Mouse (Mus musculus) intestine, postnatal 0 days (tissue): ENCODE data around the gene Ly6g6c. TPM values are rescaled to one million over a fixed set of nuclear protein-coding genes. Genes with fewer than 3 reads are reported as not detected.

Source experiments
- ATAC-seq: fragments of 200-750 bp; cut with Nextera tagmentation; 2 replicates; pipeline ENCODE4 v1.8.0; 2017; ENCODE audit warnings: mild to moderate bottlenecking, moderate TSS enrichment, moderate library complexity
- H3K27ac ChIP-seq: fragments of 300-500 bp; sonication (generic); 2 replicates; pipeline ENCODE4 v1.5.1; 2014; ENCODE audit warnings: mild to moderate bottlenecking, low read depth, low read length, moderate library complexity
- H3K27me3 ChIP-seq: fragments of 300-500 bp; sonication (generic); replicated peaks from 2 replicates; pipeline ENCODE4 v1.6.1; 2014; ENCODE audit warnings: low read length, mixed read lengths; ENCODE audit not compliant: control insufficient read depth, insufficient read depth
- H3K36me3 ChIP-seq: fragments of 300-500 bp; sonication (generic); 2 replicates; pipeline ENCODE4 v1.6.1; 2014; ENCODE audit warnings: mild to moderate bottlenecking, moderate library complexity; ENCODE audit not compliant: control insufficient read depth, insufficient read depth
- H3K4me1 ChIP-seq: fragments of 300-500 bp; sonication (generic); replicated peaks from 2 replicates; pipeline ENCODE4 v1.6.1; 2014; ENCODE audit warnings: antibody characterized with exemption, low read length, mixed read lengths; ENCODE audit not compliant: control insufficient read depth, insufficient read depth
- H3K4me2 ChIP-seq: fragments of 300-500 bp; sonication (generic); replicated peaks from 2 replicates; pipeline ENCODE4 v1.6.1; 2014; ENCODE audit warnings: low read depth, mild to moderate bottlenecking, moderate library complexity
- H3K4me3 ChIP-seq: fragments of 300-500 bp; sonication (generic); 2 replicates; pipeline ENCODE4 v1.5.1; 2014; ENCODE audit warnings: low read depth, low read length
- H3K9ac ChIP-seq: fragments of 300-500 bp; sonication (generic); 2 replicates; pipeline ENCODE4 v1.6.1; 2014; ENCODE audit warnings: mild to moderate bottlenecking, low read depth, low read length
- H3K9me3 ChIP-seq: fragments of 300-500 bp; sonication (generic); 2 replicates; pipeline ENCODE4 v1.6.1; 2016; ENCODE audit warnings: mixed run types; ENCODE audit not compliant: control insufficient read depth
- CTCF ChIP-seq: sonication (generic); IDR thresholded peaks from 2 replicates; pipeline ENCODE4 v1.5.1; 2016; ENCODE audit warnings: low read depth, mild to moderate bottlenecking, control low read depth, antibody characterized with exemption, moderate library complexity
- WGBS: fragments of 180-500 bp; shearing (Covaris S2); extraction: QIAGEN DNeasy Blood & Tissue Kit; methylation state at CpG from one replicate; pipeline ENCODE4 v1.1.7; 2014; 5-methylcytosine and 5-hydroxymethylcytosine counted together
- polyA plus RNA-seq: library from polyadenylated mRNA; unstranded; fragments of >200 nt; fragmentation: Nextera tagmentation; extraction: Ambion mirVana; gene quantifications from 2 replicates; pipeline ENCODE4 v1.2.1, GENCODE M21; 2015

Gene Ly6g6c
- polyA plus RNA-seq, 1 experiment from 2014 or later: 0.12 TPM

- H3K27me3 ChIP-seq: no peaks in the 10 kb centered on the region
- peak within 1 kb of the TSS; percentile 76 for H3K4me2 ChIP-seq
- H3K9me3 ChIP-seq: no peaks in the 10 kb centered on the region
- H3K36me3 ChIP-seq: peaks cover 53% of the 10 kb centered on the region
- under 1% methylated on average over 56 of the region's 57 CpGs for WGBS
- H3K4me1 ChIP-seq: peaks cover 5% of the 10 kb centered on the region; the same call in 1 of the 2 replicates
- peak within 1 kb of the TSS; percentile 76 for H3K27ac ChIP-seq
- peak within 1 kb of the TSS; percentile 55 for H3K9ac ChIP-seq
- peak; percentile 81 for TF ChIP-seq CTCF
- peak; percentile 74 for ATAC-seq
- H3K4me3 ChIP-seq: peak within 1 kb of the TSS; percentile 59
These were observed 6.0 kb upstream of the Ly6g6c start, which contains the start of gene Ddah2 for GRCm38 (mm10) chr17:35058911-35059892. TSS of gene Ddah2 (plus strand) at chr17:35059035.

- peak overlapping the region; percentile 76 for H3K4me2 ChIP-seq
- peak overlapping the region; percentile 55 for H3K9ac ChIP-seq
- TF ChIP-seq CTCF: no peak
- H3K9me3 ChIP-seq: no peaks in the 10 kb centered on the region
- 28% methylated on average over 14 of the region's 14 CpGs for WGBS
- no peak for ATAC-seq
- peaks cover 6% of the 10 kb centered on the region; the same call in 1 of the 2 replicates for H3K4me1 ChIP-seq
- peaks cover 44% of the 10 kb centered on the region for H3K36me3 ChIP-seq
- H3K27me3 ChIP-seq: no peaks in the 10 kb centered on the region
- H3K27ac ChIP-seq: no peak overlapping the region
- peak overlapping the region; percentile 59 for H3K4me3 ChIP-seq
These were observed 5.1 kb upstream of the Ly6g6c start for GRCm38 (mm10) chr17:35060071-35060470.

- Histone ChIP-seq H3K4me2 (peak overlapping the region; percentile 76; the same call in 1 of the 2 replicates), H3K4me3 (no peak overlapping the region), H3K4me1 (peaks cover 9% of the 10 kb centered on the region; the same call in 1 of the 2 replicates), H3K27ac (no peak overlapping the region), H3K27me3 (no peaks in the 10 kb centered on the region; the same call in 1 of the 2 replicates), H3K9me3 (no peaks in the 10 kb centered on the region), H3K36me3 (peaks cover 38% of the 10 kb centered on the region), H3K9ac (no peak overlapping the region)
- 62% methylated on average over 22 of the region's 22 CpGs for WGBS
- ATAC-seq: no peak
- no peak for TF ChIP-seq CTCF
These were observed 4.4 kb upstream of the Ly6g6c start for GRCm38 (mm10) chr17:35060737-35061297.

GRCm38 (mm10) chr17:35061299-35061698 is 3.9 kb upstream of the Ly6g6c start:
- ATAC-seq: no peak
- H3K9ac ChIP-seq: no peak overlapping the region
- no peaks in the 10 kb centered on the region; the same call in 1 of the 2 replicates for H3K27me3 ChIP-seq
- H3K4me3 ChIP-seq: no peak overlapping the region
- TF ChIP-seq CTCF: no peak
- H3K27ac ChIP-seq: no peak overlapping the region
- WGBS: 71% methylated on average over 8 of the region's 8 CpGs
- peaks cover 9% of the 10 kb centered on the region; the same call in 1 of the 2 replicates for H3K4me1 ChIP-seq
- H3K4me2 ChIP-seq: no peak overlapping the region
- peaks cover 33% of the 10 kb centered on the region for H3K36me3 ChIP-seq
- no peaks in the 10 kb centered on the region for H3K9me3 ChIP-seq

GRCm38 (mm10) chr17:35063466-35063865 is 1.7 kb upstream of the Ly6g6c start:
- Histone ChIP-seq H3K36me3 (peaks cover 14% of the 10 kb centered on the region), H3K27me3 (peaks cover 7% of the 10 kb centered on the region; the same call in 1 of the 2 replicates), H3K4me1 (peaks cover 9% of the 10 kb centered on the region; the same call in 1 of the 2 replicates), H3K4me2 (no peak overlapping the region), H3K4me3 (no peak overlapping the region), H3K9me3 (no peaks in the 10 kb centered on the region), H3K9ac (no peak overlapping the region), H3K27ac (no peak overlapping the region)
- WGBS: 86% methylated on average over 3 of the region's 3 CpGs
- TF ChIP-seq CTCF: no peak
- no peak for ATAC-seq
